Mouse (Mus musculus) CH12.LX (cell line): ENCODE data around the gene Vwa5b2. TPM values are rescaled to one million over a fixed set of nuclear protein-coding genes. Genes with fewer than 3 reads are reported as not detected.
A peak's percentile ranks its signal among the peaks of the same experiment; 100 is the strongest.

ENCODE experiments used
- DNase-seq: peaks from one replicate; pipeline ENCODE4 v3.0.0-alpha.2; 2013; ENCODE audit errors: extremely low read depth
- H3K27ac ChIP-seq: 2 replicates; pipeline ENCODE4 v1.5.1; 2012; ENCODE audit warnings: low read depth, mild to moderate bottlenecking, control low read depth, moderate library complexity; ENCODE audit not compliant: insufficient read depth
- H3K27me3 ChIP-seq: replicated peaks from 2 replicates; pipeline ENCODE3; 2012; ENCODE audit warnings: inconsistent platforms
- H3K36me3 ChIP-seq, 2 experiments: replicated peaks in 1 of 2; 2 replicates each; pipeline versions ENCODE3 to v1.6.1; 2012; ENCODE audit warnings: inconsistent platforms in 1 of 2, low read length in 1 of 2, mild to moderate bottlenecking in 1 of 2, mixed read lengths in 1 of 2, moderate library complexity in 1 of 2; ENCODE audit not compliant: control insufficient read depth in 1 of 2, insufficient read depth in 1 of 2
- H3K4me1 ChIP-seq, 2 experiments: 2 replicates each; pipeline ENCODE4 v1.6.1; 2012; ENCODE audit warnings: inconsistent platforms in 1 of 2, moderate library complexity in 1 of 2; ENCODE audit not compliant: insufficient read depth in 2 of 2, control insufficient read depth in 1 of 2
- H3K4me2 ChIP-seq: 2 replicates; pipeline ENCODE4 v1.6.1; 2012; ENCODE audit warnings: low read depth, mild to moderate bottlenecking, control low read depth; ENCODE audit not compliant: poor library complexity, insufficient read depth, severe bottlenecking
- H3K4me3 ChIP-seq, 3 experiments: fragments of 150-350 bp in 1 of 3; sonication (generic) in 1 of 3; replicated peaks in 1 of 3; 2 replicates each; pipeline versions ENCODE3 to v1.5.1; 2011 to 2012; ENCODE audit warnings: low read depth in 2 of 3, low read length in 2 of 3, mild to moderate bottlenecking in 2 of 3, moderate library complexity in 2 of 3, control low read depth in 1 of 3, improper control_type of control experiment in 1 of 3, inconsistent platforms in 1 of 3, mixed read lengths in 1 of 3; ENCODE audit not compliant: poor library complexity in 1 of 3
- H3K79me2 ChIP-seq: replicated peaks from 2 replicates; pipeline ENCODE4 v1.6.1; 2012; ENCODE audit warnings: mild to moderate bottlenecking, moderate library complexity; ENCODE audit not compliant: control insufficient read depth, poor library complexity, insufficient read depth, severe bottlenecking; ENCODE audit errors: extremely low read depth
- H3K9ac ChIP-seq: 2 replicates; pipeline ENCODE4 v1.6.1; 2012; ENCODE audit warnings: low read depth, mild to moderate bottlenecking, control low read depth, moderate library complexity; ENCODE audit not compliant: insufficient read depth
- H3K9me3 ChIP-seq: replicated peaks from 2 replicates; pipeline ENCODE3; 2012; ENCODE audit warnings: low read length, inconsistent platforms, mixed read lengths
- CTCF ChIP-seq, 2 experiments: IDR thresholded peaks in 1 of 2; conservative IDR thresholded peaks in 1 of 2; 2 replicates each; pipeline ENCODE4 v1.5.1; 2011 to 2012; ENCODE audit warnings: low read depth in 2 of 2, low read length in 2 of 2, improper control_type of control experiment in 1 of 2, inconsistent platforms in 1 of 2, mild to moderate bottlenecking in 1 of 2, moderate library complexity in 1 of 2
- JUND ChIP-seq: conservative IDR thresholded peaks from 2 replicates; pipeline ENCODE4 v1.6.1; 2011; ENCODE audit warnings: low read depth, low read length, improper control_type of control experiment
- MAZ ChIP-seq: IDR thresholded peaks from 2 replicates; pipeline ENCODE4 v1.6.1; 2012; ENCODE audit warnings: low read depth, mild to moderate bottlenecking, inconsistent platforms, low read length, improper control_type of control experiment, moderate library complexity
- MEF2A ChIP-seq: IDR thresholded peaks from 2 replicates; pipeline ENCODE4 v1.6.1; 2014; ENCODE audit warnings: low read depth, mild to moderate bottlenecking, inconsistent platforms, low read length, improper control_type of control experiment, borderline replicate concordance
- POLR2A ChIP-seq: IDR thresholded peaks from 2 replicates; pipeline ENCODE4 v1.6.1; 2011; ENCODE audit warnings: low read depth, mild to moderate bottlenecking, improper control_type of control experiment, low read length
- RAD21 ChIP-seq: IDR thresholded peaks from 2 replicates; pipeline ENCODE4 v1.6.1; 2011; ENCODE audit warnings: low read depth, mild to moderate bottlenecking, low read length, improper control_type of control experiment, moderate library complexity
- SMC3 ChIP-seq: IDR thresholded peaks from 2 replicates; pipeline ENCODE4 v1.6.1; 2011; ENCODE audit warnings: low read depth, low read length, improper control_type of control experiment
- TCF12 ChIP-seq: IDR thresholded peaks from 2 replicates; pipeline ENCODE4 v1.6.1; 2014; ENCODE audit warnings: low read depth, mild to moderate bottlenecking, inconsistent platforms, low read length, improper control_type of control experiment
- USF2 ChIP-seq: conservative IDR thresholded peaks from 2 replicates; pipeline ENCODE4 v1.6.1; 2011; ENCODE audit warnings: low read depth, low read length, improper control_type of control experiment
- dilution Hi-C: fragments of 300-500 bp; cut with MboI; formaldehyde crosslinking; loops from 2 replicates; pipeline ENCODE4 v1.14.3; 2020; ENCODE audit warnings: low sequenced_read_pairs; ENCODE audit not compliant: extremely low pct_unique_long_range_greater_than_20kb, extremely low pct_ligation_motif_present
- in situ Hi-C: fragments of 300-500 bp; cut with MboI; formaldehyde crosslinking; loops from 3 replicates; pipeline ENCODE4 v1.14.3; 2019; ENCODE audit warnings: low sequenced_read_pairs, low pct_ligation_motif_present, low pct_unique_long_range_greater_than_20kb, mixed read lengths
- polyA plus RNA-seq: library from polyadenylated mRNA; unstranded; fragments of >175 nt; gene quantifications from 2 replicates; pipeline ENCODE4 v1.2.1, GENCODE M21; 2012; ENCODE audit warnings: low read depth; ENCODE audit not compliant: insufficient read length
- total RNA-seq, 2 experiments: library from RNA; depleted of rRNA; stranded (reverse); fragments of 300-350 nt in 1 of 2; fragments of >200 nt in 1 of 2; gene quantifications; 2 replicates each; pipeline ENCODE4 v1.2.3; 2012 to 2014

The Vwa5b2 gene
- total and polyA plus RNA-seq, 3 experiments = 0.29 TPM; not detected in 2

DNA sequence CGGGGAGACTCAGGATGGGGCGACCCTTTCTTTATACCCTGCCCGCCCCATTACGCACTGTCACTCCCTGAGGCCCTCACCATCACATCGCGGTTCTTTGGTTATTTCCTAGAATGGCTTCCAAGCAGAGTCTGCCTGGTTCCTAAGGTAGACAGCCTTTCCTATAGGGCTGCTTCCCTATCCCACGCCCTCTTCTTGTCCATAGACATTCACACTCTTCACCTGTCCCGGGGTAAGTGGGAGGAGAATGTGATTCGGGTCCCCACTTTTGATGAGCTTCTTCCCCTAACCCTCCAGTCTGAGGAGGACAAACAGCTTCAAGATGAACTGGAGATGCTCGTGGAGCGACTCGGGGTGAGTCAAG lies 62.7 kb downstream of the Vwa5b2 start (continued):
- TF ChIP-seq SMC3 (no peak), MEF2A (no peak), JUND (no peak), TCF12 (no peak)

DNA sequence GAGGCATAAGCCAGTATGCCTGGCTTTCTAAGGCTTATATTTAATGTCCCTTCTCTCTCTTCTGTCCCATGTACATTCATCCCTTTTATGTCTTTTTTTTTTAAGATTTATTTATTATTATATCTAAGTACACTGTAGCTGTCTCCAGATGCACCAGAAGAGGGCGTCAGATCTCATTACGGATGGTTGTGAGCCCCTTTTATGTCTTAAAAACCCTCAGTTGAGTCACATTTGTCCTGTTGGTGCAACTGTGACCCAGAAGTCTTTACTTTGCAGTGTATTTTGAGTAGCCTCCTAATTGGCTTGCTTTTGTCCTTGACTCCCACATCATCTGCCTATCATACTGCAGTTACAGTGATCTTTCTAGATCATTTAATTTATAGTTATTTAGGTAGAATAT lies 64.0 kb downstream of the Vwa5b2 start:
- TF ChIP-seq CTCF (conservative IDR thresholded peaks at IDR 0.05 in 1 of 2, IDR thresholded peaks at IDR 0.05 in 1 of 2; ENCODE audit: low read depth in 2 of 2, low read length in 2 of 2) (peak; percentile 33 to 37; a peak in 3 of 4 replicates), POLR2A (no peak), USF2 (no peak), MAZ (no peak), TCF12 (no peak), MEF2A (no peak), RAD21 (no peak)
- in situ Hi-C loops (no loop called here), dilution Hi-C loops (no loop called here)
- Histone ChIP-seq H3K9me3 (no peaks in the 10 kb centered on the region), H3K36me3 (peaks cover 37 to 49% of the 10 kb centered on the region in 2 experiments), H3K9ac (peak overlapping the region; percentile 73; the same call in 1 of the 2 replicates), H3K4me1 (peaks cover 2 to 13% of the 10 kb centered on the region in 2 experiments; a peak in 3 of 4 replicates), H3K4me3 (peak overlapping the region in 1 of 3 experiments; percentile 76), H3K4me2 (peak overlapping the region; percentile 89; the same call in 1 of the 2 replicates), H3K79me2 (peaks cover 24% of the 10 kb centered on the region), H3K27me3 (no peaks in the 10 kb centered on the region), H3K27ac (no peak overlapping the region)
- peak; percentile 32 for DNase-seq

Other genes with a start within 250 kb of the Vwa5b2 start
- gene Abcc5, start 163.1 kb upstream of the Vwa5b2 start, total RNA-seq (2012; rRNA removed) = 21.0 and 23.4 TPM in 2 replicates
- gene Abcc5, start 163.1 kb upstream of the Vwa5b2 start, total RNA-seq (2014; rRNA removed) = 23.8 and 27.1 TPM in 2 replicates
- gene Abcc5, start 163.1 kb upstream of the Vwa5b2 start, polyA plus RNA-seq = 25.8 and 28.6 TPM in 2 replicates
- 179 and 208 TPM in 2 replicates for gene Eif2b5, start 90.7 kb upstream of the Vwa5b2 start, total RNA-seq (2012; rRNA removed)
- 183 and 203 TPM in 2 replicates for gene Eif2b5, start 90.7 kb upstream of the Vwa5b2 start, total RNA-seq (2014; rRNA removed)
- 139 and 151 TPM in 2 replicates for gene Eif2b5, start 90.7 kb upstream of the Vwa5b2 start, polyA plus RNA-seq
- 7.6 and 7.7 TPM in 2 replicates for gene Dvl3, start 72.5 kb upstream of the Vwa5b2 start, total RNA-seq (2012; rRNA removed)
- gene Dvl3, start 72.5 kb upstream of the Vwa5b2 start, total RNA-seq (2014; rRNA removed) = 1.8 and 1.9 TPM in 2 replicates
- 14.8 and 16.9 TPM in 2 replicates for gene Dvl3, start 72.5 kb upstream of the Vwa5b2 start, polyA plus RNA-seq
- 315 and 343 TPM in 2 replicates for gene Ap2m1, start 54.0 kb upstream of the Vwa5b2 start, total RNA-seq (2012; rRNA removed)
- 375 and 415 TPM in 2 replicates for gene Ap2m1, start 54.0 kb upstream of the Vwa5b2 start, total RNA-seq (2014; rRNA removed)
- 304 and 319 TPM in 2 replicates for gene Ap2m1, start 54.0 kb upstream of the Vwa5b2 start, polyA plus RNA-seq
- gene Abcf3, start 40.9 kb upstream of the Vwa5b2 start, total RNA-seq (2012; rRNA removed) = 48.6 and 61.4 TPM in 2 replicates
- gene Abcf3, start 40.9 kb upstream of the Vwa5b2 start, total RNA-seq (2014; rRNA removed) = 46.9 and 55.7 TPM in 2 replicates
- 98.0 and 98.9 TPM in 2 replicates for gene Abcf3, start 40.9 kb upstream of the Vwa5b2 start, polyA plus RNA-seq
- 50.7 and 54.6 TPM in 2 replicates for gene Eef1akmt4, start 22.1 kb downstream of the Vwa5b2 start, total RNA-seq (2012; rRNA removed)
- gene Eef1akmt4, start 22.1 kb downstream of the Vwa5b2 start, total RNA-seq (2014; rRNA removed) = 82.8 and 86.9 TPM in 2 replicates
- gene Eef1akmt4, start 22.1 kb downstream of the Vwa5b2 start, polyA plus RNA-seq = 49.5 and 53.3 TPM in 2 replicates
- 0.08 TPM in 1 of 2 replicates, not detected in the other for gene Gm49333, start 22.1 kb downstream of the Vwa5b2 start, total RNA-seq (2012; rRNA removed)
- gene Gm49333, start 22.1 kb downstream of the Vwa5b2 start, total RNA-seq (2014; rRNA removed) = not detected in 2 replicates
- gene Gm49333, start 22.1 kb downstream of the Vwa5b2 start, polyA plus RNA-seq = not detected in 2 replicates
- gene Alg3, start 22.3 kb downstream of the Vwa5b2 start, total RNA-seq (2012; rRNA removed) = 22.7 and 25.6 TPM in 2 replicates
- 16.0 and 17.2 TPM in 2 replicates for gene Alg3, start 22.3 kb downstream of the Vwa5b2 start, total RNA-seq (2014; rRNA removed)
- gene Alg3, start 22.3 kb downstream of the Vwa5b2 start, polyA plus RNA-seq = 70.4 and 81.1 TPM in 2 replicates
- gene Camk2n2, start 31.8 kb downstream of the Vwa5b2 start, total RNA-seq (2012; rRNA removed) = 2.0 and 2.3 TPM in 2 replicates
- 1.4 and 1.5 TPM in 2 replicates for gene Camk2n2, start 31.8 kb downstream of the Vwa5b2 start, total RNA-seq (2014; rRNA removed)
- 7.0 and 7.2 TPM in 2 replicates for gene Camk2n2, start 31.8 kb downstream of the Vwa5b2 start, polyA plus RNA-seq
- 0.08 and 0.34 TPM in 2 replicates for gene Ece2, start 40.4 kb downstream of the Vwa5b2 start, total RNA-seq (2012; rRNA removed)
- 0.08 and 0.17 TPM in 2 replicates for gene Ece2, start 40.4 kb downstream of the Vwa5b2 start, total RNA-seq (2014; rRNA removed)
- gene Ece2, start 40.4 kb downstream of the Vwa5b2 start, polyA plus RNA-seq = 0.26 and 0.49 TPM in 2 replicates
- gene Psmd2, start 62.2 kb downstream of the Vwa5b2 start, total RNA-seq (2012; rRNA removed) = 340 and 410 TPM in 2 replicates
- gene Psmd2, start 62.2 kb downstream of the Vwa5b2 start, total RNA-seq (2014; rRNA removed) = 267 and 273 TPM in 2 replicates
- gene Psmd2, start 62.2 kb downstream of the Vwa5b2 start, polyA plus RNA-seq = 528 and 678 TPM in 2 replicates
- gene Eif4g1, start 78.8 kb downstream of the Vwa5b2 start, total RNA-seq (2012; rRNA removed) = 473 and 601 TPM in 2 replicates
- gene Eif4g1, start 78.8 kb downstream of the Vwa5b2 start, total RNA-seq (2014; rRNA removed) = 370 and 403 TPM in 2 replicates
- gene Eif4g1, start 78.8 kb downstream of the Vwa5b2 start, polyA plus RNA-seq = 492 and 519 TPM in 2 replicates
- 1.0 and 1.3 TPM in 2 replicates for gene Fam131a, start 103.8 kb downstream of the Vwa5b2 start, total RNA-seq (2012; rRNA removed)
- 0.50 and 0.77 TPM in 2 replicates for gene Fam131a, start 103.8 kb downstream of the Vwa5b2 start, total RNA-seq (2014; rRNA removed)
- gene Fam131a, start 103.8 kb downstream of the Vwa5b2 start, polyA plus RNA-seq = 0.67 and 1.4 TPM in 2 replicates
- gene Polr2h, start 128.2 kb downstream of the Vwa5b2 start, total RNA-seq (2012; rRNA removed) = 157 and 189 TPM in 2 replicates
- 183 and 189 TPM in 2 replicates for gene Polr2h, start 128.2 kb downstream of the Vwa5b2 start, total RNA-seq (2014; rRNA removed)
- gene Polr2h, start 128.2 kb downstream of the Vwa5b2 start, polyA plus RNA-seq = 117 and 146 TPM in 2 replicates
- 4.2 and 4.5 TPM in 2 replicates for gene Clcn2, start 128.3 kb downstream of the Vwa5b2 start, total RNA-seq (2012; rRNA removed)
- gene Clcn2, start 128.3 kb downstream of the Vwa5b2 start, total RNA-seq (2014; rRNA removed) = 1.2 and 1.4 TPM in 2 replicates
- gene Clcn2, start 128.3 kb downstream of the Vwa5b2 start, polyA plus RNA-seq = 3.5 and 4.1 TPM in 2 replicates
- gene Chrd, start 143.7 kb downstream of the Vwa5b2 start, total RNA-seq (2012; rRNA removed) = not detected in 2 replicates
- gene Chrd, start 143.7 kb downstream of the Vwa5b2 start, total RNA-seq (2014; rRNA removed) = not detected in 2 replicates
- not detected in 2 replicates for gene Chrd, start 143.7 kb downstream of the Vwa5b2 start, polyA plus RNA-seq
- gene Thpo, start 145.0 kb downstream of the Vwa5b2 start, total RNA-seq (2012; rRNA removed) = 0.08 TPM in 2 replicates
- 0.19 TPM in 2 replicates for gene Thpo, start 145.0 kb downstream of the Vwa5b2 start, total RNA-seq (2014; rRNA removed)
- 0.71 and 1.0 TPM in 2 replicates for gene Thpo, start 145.0 kb downstream of the Vwa5b2 start, polyA plus RNA-seq